ENCODE assay signal across 17 mouse cellular contexts in the genomic region with DNA sequence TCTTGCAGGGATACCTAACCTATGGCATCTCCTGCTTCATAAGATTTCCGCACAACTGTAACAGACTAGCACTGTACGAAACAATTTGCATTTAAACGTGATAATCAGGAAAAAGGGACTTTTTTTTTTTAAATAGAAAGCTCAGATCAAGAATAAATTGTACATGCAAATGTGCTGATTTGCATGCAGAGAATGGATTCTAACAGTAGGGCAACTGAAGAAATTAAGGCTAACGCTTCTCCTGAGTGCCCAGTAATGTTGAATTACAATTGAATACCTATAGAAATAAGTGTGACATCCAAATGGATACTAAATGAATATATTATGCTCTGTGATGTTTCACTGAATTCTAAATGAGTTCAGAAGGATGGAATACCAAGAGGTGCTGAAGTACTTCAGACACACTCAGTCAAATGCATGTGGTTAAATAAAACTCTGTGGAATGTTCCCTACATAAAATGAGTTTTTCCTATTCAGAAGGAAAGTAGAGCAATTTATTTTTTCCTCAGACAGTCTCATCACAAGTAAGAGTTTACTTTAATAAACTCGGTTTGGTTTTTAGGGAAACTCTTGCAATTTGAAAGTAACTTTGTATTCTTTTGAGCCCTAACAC.
"Had no signal": no experiment of that assay in that cellular context is flagged by ENCODE, and none has a peak within 500 bp of the region (broad histone marks: within the 10 kb centered on the region; RNA-seq: fewer than 3 reads in every experiment).

No protein-coding gene starts in this region.

- H3K9ac ChIP-seq: lung, embryonic 15.5 days; midbrain, embryonic 13.5 days; midbrain, embryonic 15.5 days; neural tube, embryonic 12.5 days; stomach, embryonic 15.5 days had no signal

- H3K36me3 ChIP-seq: lung, embryonic 15.5 days; midbrain, embryonic 13.5 days; midbrain, embryonic 15.5 days; neural tube, embryonic 12.5 days; stomach, embryonic 15.5 days had no signal

- H3K4me2 ChIP-seq: lung, embryonic 15.5 days; midbrain, embryonic 11.5 days; midbrain, embryonic 13.5 days; midbrain, embryonic 15.5 days; neural tube, embryonic 12.5 days; stomach, embryonic 15.5 days had no signal

- H3K27me3 ChIP-seq: lung, embryonic 15.5 days; megakaryocyte, embryonic 14.5 days; midbrain, embryonic 13.5 days; midbrain, embryonic 15.5 days; neural tube, embryonic 12.5 days; stomach, embryonic 15.5 days had no signal

- H3K9me3 ChIP-seq: lung, embryonic 15.5 days; megakaryocyte, embryonic 14.5 days; midbrain, embryonic 13.5 days; midbrain, embryonic 15.5 days; neural tube, embryonic 12.5 days; stomach, embryonic 15.5 days had no signal

- DNase-seq: lung, adult 2 months; lung, postnatal 14 days; lung, postnatal 36 days; right cerebral cortex, postnatal 14 days; thymus, adult 18-20 months; thymus, postnatal 14 days; thymus, postnatal 36 days had no signal

- H3K27ac ChIP-seq: lung, embryonic 15.5 days; macrophage; midbrain, embryonic 13.5 days; midbrain, embryonic 15.5 days; neural tube, embryonic 12.5 days; stomach, embryonic 15.5 days; stomach, postnatal 0 days had no signal

- H3K4me3 ChIP-seq: lung, embryonic 15.5 days; megakaryocyte, embryonic 14.5 days; midbrain, embryonic 13.5 days; midbrain, embryonic 15.5 days; neural tube, embryonic 12.5 days; stomach, embryonic 15.5 days had no signal

- H3K4me1 ChIP-seq: lung, embryonic 15.5 days; megakaryocyte, embryonic 14.5 days; midbrain, embryonic 13.5 days; midbrain, embryonic 15.5 days; neural tube, embryonic 12.5 days; stomach, embryonic 15.5 days had no signal

- ATAC-seq: lung, postnatal 0 days; midbrain, embryonic 13.5 days; midbrain, embryonic 15.5 days had no signal
